Mouse (Mus musculus) ES-E14 (cell line): Measurements from ENCODE around the gene Gm13199.

Experiments used
- CHD2 ChIP-seq: IDR thresholded peaks from 2 replicates; pipeline ENCODE4 v1.6.1; 2014; ENCODE audit warnings: mild to moderate bottlenecking, low read depth, low read length, inconsistent platforms
- HCFC1 ChIP-seq: IDR thresholded peaks from 2 replicates; pipeline ENCODE4 v1.6.1; 2012; ENCODE audit warnings: low read length, inconsistent platforms, borderline replicate concordance; ENCODE audit not compliant: insufficient read depth

GRCm38 (mm10) chr2:5900145-5900544 lies 37.4 kb upstream of the Gm13199 start:
- TF ChIP-seq CHD2 = no peak
- no peak for TF ChIP-seq HCFC1
